Mouse (Mus musculus): ENCODE data around the gene Hoxb1. TPM values are rescaled to one million over a fixed set of nuclear protein-coding genes. Genes with fewer than 3 reads are reported as not detected.
A peak's percentile ranks its signal among the peaks of the same experiment; 100 is the strongest.

Gene Hoxb1
- total and polyA plus RNA-seq, 2 experiments from 2014 or later, result not detected

DNA sequence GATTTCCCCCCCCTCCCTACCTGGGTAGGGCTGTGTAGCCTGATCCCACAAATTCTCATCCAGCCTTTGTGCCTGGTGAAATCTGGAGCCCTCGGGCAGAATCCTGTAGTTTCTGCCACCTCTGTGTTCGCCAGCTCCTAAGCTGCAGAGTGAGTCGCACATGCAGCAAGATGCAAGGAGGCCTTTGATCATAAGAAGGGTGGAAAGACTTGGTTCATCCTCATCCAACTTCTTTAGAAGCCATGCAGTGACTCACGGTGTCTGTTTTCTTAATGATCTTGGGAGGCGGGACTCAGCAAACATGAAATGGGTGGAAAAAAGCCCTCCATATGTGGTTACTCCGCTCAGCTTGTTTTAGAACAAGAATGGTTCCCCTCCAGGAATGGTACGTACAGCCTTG is 39.3 kb downstream of the Hoxb1 start:
- Histone ChIP-seq H3K9ac (replicated peaks; ENCODE audit: low read length, poor library complexity, severe bottlenecking) (no peak overlapping the region), H3K27me3 (ENCODE audit: insufficient read depth, low read length) (peaks cover 3% of the 10 kb centered on the region; the same call in 1 of the 2 replicates), H3K4me3 (ENCODE audit: low read depth, low read length) (no peak overlapping the region), H3K4me2 (ENCODE audit: low read depth, low read length, poor library complexity, severe bottlenecking) (no peak overlapping the region), H3K4me1 (ENCODE audit: insufficient read depth, low read length) (no peaks in the 10 kb centered on the region; the same call in 1 of the 2 replicates), H3K27ac (ENCODE audit: low read depth, low read length) (no peak overlapping the region), H3K36me3 (ENCODE audit: insufficient read depth, low read length) (no peaks in the 10 kb centered on the region), H3K9me3 (ENCODE audit: low read length) (no peaks in the 10 kb centered on the region)
- DNase-seq (ENCODE audit: low spot score), result no peak
- 59% methylated on average over 7 of the region's 7 CpGs for WGBS
- ATAC-seq (ENCODE audit: low FRiP score), result no peak
- TF ChIP-seq CTCF (IDR thresholded peaks at IDR 0.05), result no peak

DNA sequence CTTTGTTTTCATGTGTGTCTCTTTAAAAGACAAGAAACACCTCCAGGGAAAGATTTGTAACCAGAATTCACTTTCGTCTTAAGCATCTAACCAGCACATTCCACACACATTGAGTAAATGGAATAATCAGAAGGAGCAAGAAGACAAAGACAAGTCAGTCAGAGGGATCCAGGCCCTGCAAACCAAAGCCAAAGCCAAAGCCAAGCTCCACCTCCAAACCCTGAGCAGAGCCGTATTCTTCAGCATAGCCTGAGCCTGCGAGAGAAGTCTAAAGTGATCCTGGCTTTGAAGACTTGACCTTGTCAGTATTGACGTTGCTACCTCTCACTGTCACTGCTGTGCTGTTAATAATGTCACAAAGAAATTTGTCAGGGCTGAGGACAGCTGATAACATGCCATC is 40.0 kb downstream of the Hoxb1 start:
- no peak for TF ChIP-seq CTCF (IDR thresholded peaks at IDR 0.05)
- Histone ChIP-seq H3K9ac (replicated peaks; ENCODE audit: low read length, poor library complexity, severe bottlenecking) (no peak overlapping the region), H3K4me2 (ENCODE audit: low read depth, low read length, poor library complexity, severe bottlenecking) (no peak overlapping the region), H3K4me1 (ENCODE audit: insufficient read depth, low read length) (no peaks in the 10 kb centered on the region; the same call in 1 of the 2 replicates), H3K4me3 (ENCODE audit: low read depth, low read length) (no peak overlapping the region), H3K36me3 (ENCODE audit: insufficient read depth, low read length) (no peaks in the 10 kb centered on the region), H3K27me3 (ENCODE audit: insufficient read depth, low read length) (0 out of 2 replicates have a peak, but pooled peaks cover 3% of the 10 kb centered on the region), H3K27ac (ENCODE audit: low read depth, low read length) (no peak overlapping the region), H3K9me3 (ENCODE audit: low read length) (no peaks in the 10 kb centered on the region)
- ATAC-seq (ENCODE audit: low FRiP score) (no peak), DNase-seq (ENCODE audit: low spot score) (no peak)
- 53% methylated on average over 4 of the region's 4 CpGs for WGBS

DNA sequence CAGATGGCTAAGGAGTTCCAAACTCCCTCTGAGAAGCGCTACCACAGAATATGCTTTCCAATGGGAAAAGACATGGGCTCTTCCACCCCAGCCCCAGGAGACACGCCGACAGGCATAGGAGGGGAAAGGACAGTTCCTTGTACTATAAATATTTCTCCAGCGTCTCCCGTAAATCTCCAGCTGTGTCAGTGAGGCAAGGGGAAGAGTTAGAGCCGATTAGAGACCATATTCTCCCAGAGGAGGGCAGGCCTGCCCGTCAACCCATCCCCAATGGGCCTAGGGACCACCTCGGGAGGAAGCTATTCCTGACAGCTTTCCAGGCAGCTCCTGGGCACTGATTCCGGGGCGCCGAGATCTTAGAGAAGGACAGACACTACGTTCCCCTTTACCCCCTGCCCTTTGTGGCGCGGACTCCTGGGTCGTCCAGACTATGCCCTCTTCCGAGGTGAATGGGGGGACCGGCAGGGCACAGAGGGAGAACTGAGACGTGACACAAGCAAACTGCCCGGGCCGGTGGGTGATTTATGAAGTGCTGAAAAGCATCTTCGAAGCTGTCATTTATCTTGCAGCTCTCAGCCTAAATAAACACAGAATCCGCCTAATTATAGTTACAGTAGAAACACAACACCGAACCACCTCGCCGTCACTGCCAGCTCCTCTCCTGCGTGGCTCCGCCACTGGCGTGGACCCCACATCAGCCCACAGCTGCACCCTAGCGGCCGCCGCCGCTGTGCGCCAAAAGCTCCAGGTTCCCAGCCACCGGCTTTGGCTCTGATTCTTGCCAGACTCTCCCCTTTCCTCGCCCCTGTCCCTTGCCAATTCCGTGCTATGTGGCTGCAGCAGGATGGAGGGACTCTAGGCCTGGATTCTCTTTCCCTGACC is 41.9 kb downstream of the Hoxb1 start:
- peak; percentile 79 for TF ChIP-seq CTCF (IDR thresholded peaks at IDR 0.05)
- Histone ChIP-seq H3K9me3 (ENCODE audit: low read length) (no peaks in the 10 kb centered on the region), H3K9ac (replicated peaks; ENCODE audit: low read length, poor library complexity, severe bottlenecking) (peak overlapping the region; percentile 13; the same call in 1 of the 2 replicates), H3K27ac (ENCODE audit: low read depth, low read length) (peak overlapping the region; percentile 8; the same call in 1 of the 2 replicates), H3K4me3 (ENCODE audit: low read depth, low read length) (peak overlapping the region; percentile 18; the same call in 1 of the 2 replicates), H3K36me3 (ENCODE audit: insufficient read depth, low read length) (no peaks in the 10 kb centered on the region), H3K4me1 (ENCODE audit: insufficient read depth, low read length) (no peaks in the 10 kb centered on the region; the same call in 1 of the 2 replicates), H3K27me3 (ENCODE audit: insufficient read depth, low read length) (0 out of 2 replicates have a peak, but pooled peaks cover 2% of the 10 kb centered on the region), H3K4me2 (ENCODE audit: low read depth, low read length, poor library complexity, severe bottlenecking) (peak overlapping the region; percentile 33)
- peak; percentile 78 for DNase-seq (ENCODE audit: low spot score)
- ATAC-seq (ENCODE audit: low FRiP score), result no peak
- 11% methylated on average over 36 of the region's 36 CpGs for WGBS

DNA sequence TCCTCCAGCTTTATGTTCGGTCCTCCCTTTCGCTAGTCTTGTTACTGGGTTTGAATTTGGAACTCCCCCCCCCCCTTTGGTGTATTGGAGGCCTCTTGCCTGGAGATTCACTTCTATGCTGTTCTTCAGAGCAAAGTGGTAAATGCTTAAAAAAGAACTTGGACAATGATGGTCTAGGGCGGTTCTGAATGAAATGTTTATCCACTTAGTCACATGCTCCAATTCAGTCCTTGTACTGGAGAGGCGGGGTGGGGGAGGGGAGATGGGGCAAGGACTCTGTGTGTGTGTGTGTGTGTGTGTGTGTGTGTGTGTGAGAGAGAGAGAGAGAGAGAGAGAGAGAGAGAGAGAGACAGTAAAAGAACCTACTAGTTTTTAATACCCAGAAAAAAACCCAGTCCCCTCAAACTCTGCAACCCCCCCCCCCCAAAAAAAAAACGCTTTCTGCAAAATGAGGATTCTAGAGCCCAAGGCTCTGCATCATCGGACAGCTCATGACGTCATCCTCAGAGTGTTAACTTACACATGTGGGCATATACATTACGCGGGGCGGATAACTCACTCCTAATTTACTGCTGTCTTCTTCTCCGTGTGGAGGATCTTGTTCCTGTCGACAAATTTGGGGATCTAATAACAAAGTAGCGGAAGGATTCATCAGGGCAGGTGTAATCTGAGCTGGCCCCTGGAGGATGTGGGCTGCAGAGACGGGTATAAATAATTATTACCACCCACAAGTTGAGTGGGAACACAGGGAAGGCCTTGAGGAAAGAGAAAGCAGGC is 42.9 kb downstream of the Hoxb1 start:
- Histone ChIP-seq H3K36me3 (ENCODE audit: insufficient read depth, low read length) (no peaks in the 10 kb centered on the region), H3K9ac (replicated peaks; ENCODE audit: low read length, poor library complexity, severe bottlenecking) (no peak overlapping the region), H3K4me1 (ENCODE audit: insufficient read depth, low read length) (no peaks in the 10 kb centered on the region; the same call in 1 of the 2 replicates), H3K4me2 (ENCODE audit: low read depth, low read length, poor library complexity, severe bottlenecking) (no peak overlapping the region), H3K4me3 (ENCODE audit: low read depth, low read length) (peak overlapping the region; percentile 18; the same call in 1 of the 2 replicates), H3K27ac (ENCODE audit: low read depth, low read length) (no peak overlapping the region), H3K9me3 (ENCODE audit: low read length) (no peaks in the 10 kb centered on the region), H3K27me3 (ENCODE audit: insufficient read depth, low read length) (no peaks in the 10 kb centered on the region)
- DNase-seq (ENCODE audit: low spot score), result no peak
- 62% methylated on average over 14 of the region's 14 CpGs for WGBS
- no peak for ATAC-seq (ENCODE audit: low FRiP score)
- TF ChIP-seq CTCF (IDR thresholded peaks at IDR 0.05), result no peak

DNA sequence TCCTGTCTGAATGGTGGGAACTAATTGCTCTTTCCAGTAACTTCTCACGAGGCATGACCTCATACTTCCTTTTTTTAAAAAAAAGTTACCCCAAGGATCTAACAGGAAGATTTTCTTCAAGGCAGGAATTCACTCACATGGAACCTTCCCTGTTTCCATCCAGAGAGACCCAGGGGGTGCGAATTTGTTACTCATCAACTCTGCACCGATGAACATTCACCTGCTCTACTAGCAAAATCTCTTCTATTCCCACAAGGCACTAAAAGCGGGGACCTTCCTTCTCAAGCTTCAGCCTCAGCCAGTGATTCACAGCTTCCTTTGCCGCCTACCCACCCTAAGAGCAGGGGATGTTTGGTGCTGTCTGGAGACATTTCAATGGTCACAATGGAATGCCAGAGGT is 45.5 kb downstream of the Hoxb1 start:
- Histone ChIP-seq H3K36me3 (ENCODE audit: insufficient read depth, low read length) (no peaks in the 10 kb centered on the region), H3K27me3 (ENCODE audit: insufficient read depth, low read length) (no peaks in the 10 kb centered on the region), H3K9ac (replicated peaks; ENCODE audit: low read length, poor library complexity, severe bottlenecking) (no peak overlapping the region), H3K4me2 (ENCODE audit: low read depth, low read length, poor library complexity, severe bottlenecking) (no peak overlapping the region), H3K4me3 (ENCODE audit: low read depth, low read length) (no peak overlapping the region), H3K9me3 (ENCODE audit: low read length) (no peaks in the 10 kb centered on the region), H3K27ac (ENCODE audit: low read depth, low read length) (no peak overlapping the region), H3K4me1 (ENCODE audit: insufficient read depth, low read length) (no peaks in the 10 kb centered on the region; the same call in 1 of the 2 replicates)
- DNase-seq (ENCODE audit: low spot score) (no peak), ATAC-seq (ENCODE audit: low FRiP score) (no peak)
- WGBS, result 83% methylated on average over 5 of the region's 5 CpGs
- no peak for TF ChIP-seq CTCF (IDR thresholded peaks at IDR 0.05)

Data from midbrain, postnatal 0 days (tissue).